Mouse (Mus musculus) bone marrow macrophage, adult 2 months (primary cell): Measurements from ENCODE around the gene Kif1b. TPM values are rescaled to one million over a fixed set of nuclear protein-coding genes. Genes with fewer than 3 reads are reported as not detected.

ENCODE experiments used
- H3K27ac ChIP-seq: 2 replicates; pipeline ENCODE4 v1.5.1; 2012; ENCODE audit warnings: low read depth, low read length; ENCODE audit not compliant: insufficient read depth
- H3K4me1 ChIP-seq: 2 replicates; pipeline ENCODE4 v1.6.1; 2012; ENCODE audit warnings: low read length; ENCODE audit not compliant: control insufficient read depth, insufficient read depth
- H3K4me3 ChIP-seq: 2 replicates; pipeline ENCODE4 v1.5.1; 2012; ENCODE audit warnings: mild to moderate bottlenecking, low read length, moderate library complexity; ENCODE audit not compliant: insufficient read depth
- CTCF ChIP-seq: IDR thresholded peaks from 2 replicates; pipeline ENCODE4 v1.5.1; 2012; ENCODE audit warnings: low read depth, mild to moderate bottlenecking, low read length, moderate library complexity
- POLR2A ChIP-seq: IDR thresholded peaks from 2 replicates; pipeline ENCODE4 v1.6.1; 2012; ENCODE audit warnings: mild to moderate bottlenecking, low read depth, low read length, borderline replicate concordance
- polyA plus RNA-seq: library from polyadenylated mRNA; stranded (reverse); fragments of >200 nt; gene quantifications from 2 replicates; pipeline ENCODE4 v1.2.4, GENCODE M21; 2012; ENCODE audit not compliant: missing spikeins, insufficient read depth, insufficient read length

Kif1b gene
- polyA plus RNA-seq, 1 experiment = 26.4 TPM

GRCm38 (mm10) chr4:149258926-149259325 lies 48.6 kb downstream of the Kif1b start:
- TF ChIP-seq CTCF = no peak
- no peak for TF ChIP-seq POLR2A
- H3K27ac ChIP-seq = no peak overlapping the region
- H3K4me1 ChIP-seq = no peaks in the 10 kb centered on the region
- H3K4me3 ChIP-seq = no peak overlapping the region

- Histone ChIP-seq H3K4me3 (no peak overlapping the region), H3K27ac (no peak overlapping the region), H3K4me1 (no peaks in the 10 kb centered on the region)
- TF ChIP-seq CTCF = no peak
- no peak for TF ChIP-seq POLR2A
Measured at GRCm38 (mm10) chr4:149256511-149257300, 50.8 kb downstream of the Kif1b start.

GRCm38 (mm10) chr4:149255277-149256270 lies 51.9 kb downstream of the Kif1b start:
- H3K4me1 ChIP-seq = no peaks in the 10 kb centered on the region
- TF ChIP-seq CTCF (no peak), POLR2A (no peak)
- no peak overlapping the region for H3K27ac ChIP-seq
- H3K4me3 ChIP-seq = no peak overlapping the region

GRCm38 (mm10) chr4:149254827-149255226 lies 52.7 kb downstream of the Kif1b start:
- H3K4me1 ChIP-seq = no peaks in the 10 kb centered on the region
- TF ChIP-seq CTCF (no peak), POLR2A (no peak)
- H3K4me3 ChIP-seq = no peak overlapping the region
- H3K27ac ChIP-seq = no peak overlapping the region

GRCm38 (mm10) chr4:149249311-149249710 lies 58.2 kb downstream of the Kif1b start:
- Histone ChIP-seq H3K27ac (no peak overlapping the region), H3K4me1 (no peaks in the 10 kb centered on the region), H3K4me3 (no peak overlapping the region)
- TF ChIP-seq CTCF (no peak), POLR2A (no peak)

GRCm38 (mm10) chr4:149247772-149248171 lies 59.7 kb downstream of the Kif1b start:
- Histone ChIP-seq H3K4me3 (no peak overlapping the region), H3K4me1 (no peaks in the 10 kb centered on the region), H3K27ac (no peak overlapping the region)
- no peak for TF ChIP-seq CTCF
- no peak for TF ChIP-seq POLR2A

GRCm38 (mm10) chr4:149247156-149247633 lies 60.3 kb downstream of the Kif1b start:
- Histone ChIP-seq H3K27ac (no peak overlapping the region), H3K4me3 (no peak overlapping the region), H3K4me1 (no peaks in the 10 kb centered on the region)
- TF ChIP-seq CTCF = no peak
- no peak for TF ChIP-seq POLR2A

- Histone ChIP-seq H3K4me3 (no peak overlapping the region), H3K4me1 (no peaks in the 10 kb centered on the region), H3K27ac (no peak overlapping the region)
- TF ChIP-seq POLR2A (no peak), CTCF (no peak)
Measured at GRCm38 (mm10) chr4:149246578-149247155, 60.8 kb downstream of the Kif1b start.

- no peak for TF ChIP-seq CTCF
- no peak for TF ChIP-seq POLR2A
Measured at GRCm38 (mm10) chr4:149237011-149237410, 70.5 kb downstream of the Kif1b start.

More at GRCm38 (mm10) chr4:149237011-149237410, 70.5 kb downstream of the Kif1b start:
- Histone ChIP-seq H3K27ac (no peak overlapping the region), H3K4me1 (no peaks in the 10 kb centered on the region), H3K4me3 (no peak overlapping the region)
